Mouse (Mus musculus) megakaryocyte, embryonic 14.5 days (primary cell): Measurements from ENCODE around the gene Tnfsf10.

Experiments used
- FLI1 ChIP-seq: IDR thresholded peaks from 2 replicates; pipeline ENCODE4 v1.6.1; 2012; ENCODE audit warnings: low read length, inconsistent platforms, mixed read lengths
- GATA1 ChIP-seq: IDR thresholded peaks from 3 replicates; pipeline ENCODE4 v1.6.1; 2012; ENCODE audit warnings: mixed read lengths, low read length, inconsistent platforms, borderline replicate concordance

GRCm38 (mm10) chr3:27317288-27318024, 628 bp downstream of the Tnfsf10 start:
- TF ChIP-seq GATA1, result no peak
- no peak for TF ChIP-seq FLI1
